Mouse (Mus musculus) cerebellum, adult 2 months (tissue): Measurements from ENCODE around the gene Draxin.

Experiments used
- CTCF ChIP-seq: fragments of 200-500 bp; IDR thresholded peaks from 2 replicates; pipeline ENCODE4 v1.5.1; 2011; ENCODE audit warnings: low read depth, mild to moderate bottlenecking, control low read depth, low read length, moderate library complexity, borderline replicate concordance; ENCODE audit not compliant: insufficient read depth
- POLR2A ChIP-seq: fragments of 200-500 bp; IDR thresholded peaks from 2 replicates; pipeline ENCODE4 v1.6.1; 2011; ENCODE audit warnings: low read length, control low read depth, borderline replicate concordance; ENCODE audit not compliant: insufficient read depth

- TF ChIP-seq POLR2A (no peak), CTCF (no peak)
Observed at GRCm38 (mm10) chr4:148083176-148083899, 47.2 kb downstream of the Draxin start.
